Mouse (Mus musculus) stomach, postnatal 0 days (tissue): ENCODE data around the gene Fblim1.

Experiments
- CTCF ChIP-seq: IDR thresholded peaks from 2 replicates; pipeline ENCODE4 v1.5.1; 2016; ENCODE audit warnings: antibody characterized with exemption, low read depth, mild to moderate bottlenecking, moderate library complexity
- EP300 ChIP-seq: optimal IDR thresholded peaks from 2 replicates; pipeline ENCODE3; 2016; ENCODE audit warnings: antibody characterized with exemption

- TF ChIP-seq EP300 (no peak), CTCF (no peak)
Measured at GRCm38 (mm10) chr4:141653813-141654212, 47.9 kb upstream of the Fblim1 start.
